Mouse (Mus musculus): ENCODE data around the gene Mylip. TPM values are rescaled to one million over a fixed set of nuclear protein-coding genes. Genes with fewer than 3 reads are reported as not detected.

Gene Mylip
- polyA plus RNA-seq, 1 experiment from 2014 or later = 7.8 TPM

DNA sequence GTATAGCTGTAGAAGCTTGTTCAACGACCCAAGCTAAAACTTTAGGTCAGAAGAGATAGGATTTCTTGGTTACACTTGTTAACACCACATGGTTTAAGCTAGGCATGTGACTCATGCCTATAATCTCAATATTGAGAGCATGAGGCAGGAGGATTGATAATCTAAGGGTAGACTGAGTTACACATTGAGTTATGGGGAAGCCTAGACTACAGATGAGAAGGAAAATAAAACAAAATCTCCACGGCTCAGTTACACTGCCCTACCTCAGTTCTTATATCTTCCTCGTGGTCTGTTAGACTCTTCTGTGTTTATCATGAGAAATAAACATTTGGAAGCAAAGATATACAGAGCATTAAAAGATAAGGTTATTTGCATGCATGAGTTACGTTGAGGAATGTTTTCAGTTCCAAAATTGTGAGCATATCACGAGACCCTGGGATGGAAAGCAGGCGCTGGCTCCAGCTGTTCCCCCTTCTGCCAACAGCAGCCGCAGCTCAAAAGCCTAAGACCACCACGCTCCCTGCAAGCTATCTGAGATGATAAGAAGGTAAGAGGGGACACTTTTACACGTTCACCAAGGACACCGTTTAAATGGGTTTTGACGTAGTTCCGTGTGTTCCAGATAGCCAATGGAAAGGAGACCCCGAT lies 30.7 kb upstream of the Mylip start:
- H3K4me3 ChIP-seq (ENCODE audit: low read depth, low read length) = no peak overlapping the region
- H3K9me3 ChIP-seq (ENCODE audit: control insufficient read depth, low read length) = no peaks in the 10 kb centered on the region
- DNase-seq (ENCODE audit: low spot score) (no peak), ATAC-seq (ENCODE audit: low FRiP score) (no peak)
- 90% methylated on average over 13 of the region's 13 CpGs for WGBS
- H3K36me3 ChIP-seq (ENCODE audit: control insufficient read depth, insufficient read depth, low read length) = no peaks in the 10 kb centered on the region
- H3K9ac ChIP-seq (ENCODE audit: low read depth, low read length) = no peak overlapping the region
- H3K4me1 ChIP-seq (replicated peaks; ENCODE audit: control insufficient read depth, insufficient read depth, low read length) = no peaks in the 10 kb centered on the region
- no peak overlapping the region for H3K4me2 ChIP-seq (replicated peaks; ENCODE audit: low read depth, low read length)
- no peaks in the 10 kb centered on the region for H3K27me3 ChIP-seq (ENCODE audit: control insufficient read depth, insufficient read depth, low read length)
- H3K27ac ChIP-seq (ENCODE audit: low read depth, low read length) = no peak overlapping the region

GRCm38 (mm10) chr13:45365788-45366187 lies 23.8 kb upstream of the Mylip start:
- ATAC-seq (ENCODE audit: low FRiP score) (no peak), DNase-seq (ENCODE audit: low spot score) (no peak)
- Histone ChIP-seq H3K4me2 (replicated peaks; ENCODE audit: low read depth, low read length) (no peak overlapping the region), H3K27me3 (ENCODE audit: control insufficient read depth, insufficient read depth, low read length) (no peaks in the 10 kb centered on the region), H3K36me3 (ENCODE audit: control insufficient read depth, insufficient read depth, low read length) (no peaks in the 10 kb centered on the region), H3K9ac (ENCODE audit: low read depth, low read length) (no peak overlapping the region), H3K4me3 (ENCODE audit: low read depth, low read length) (no peak overlapping the region), H3K9me3 (ENCODE audit: control insufficient read depth, low read length) (no peaks in the 10 kb centered on the region), H3K27ac (ENCODE audit: low read depth, low read length) (no peak overlapping the region), H3K4me1 (replicated peaks; ENCODE audit: control insufficient read depth, insufficient read depth, low read length) (no peaks in the 10 kb centered on the region)
- WGBS = 87% methylated on average over 10 of the region's 10 CpGs

GRCm38 (mm10) chr13:45371673-45372072 lies 17.9 kb upstream of the Mylip start:
- no peaks in the 10 kb centered on the region for H3K9me3 ChIP-seq (ENCODE audit: control insufficient read depth, low read length)
- 76% methylated on average over 2 of the region's 2 CpGs for WGBS
- H3K9ac ChIP-seq (ENCODE audit: low read depth, low read length) = no peak overlapping the region
- H3K27ac ChIP-seq (ENCODE audit: low read depth, low read length) = no peak overlapping the region
- no peaks in the 10 kb centered on the region for H3K4me1 ChIP-seq (replicated peaks; ENCODE audit: control insufficient read depth, insufficient read depth, low read length)
- H3K36me3 ChIP-seq (ENCODE audit: control insufficient read depth, insufficient read depth, low read length) = no peaks in the 10 kb centered on the region
- ATAC-seq (ENCODE audit: low FRiP score) (no peak), DNase-seq (ENCODE audit: low spot score) (no peak)
- H3K4me2 ChIP-seq (replicated peaks; ENCODE audit: low read depth, low read length) = no peak overlapping the region
- no peak overlapping the region for H3K4me3 ChIP-seq (ENCODE audit: low read depth, low read length)
- no peaks in the 10 kb centered on the region for H3K27me3 ChIP-seq (ENCODE audit: control insufficient read depth, insufficient read depth, low read length)

DNA sequence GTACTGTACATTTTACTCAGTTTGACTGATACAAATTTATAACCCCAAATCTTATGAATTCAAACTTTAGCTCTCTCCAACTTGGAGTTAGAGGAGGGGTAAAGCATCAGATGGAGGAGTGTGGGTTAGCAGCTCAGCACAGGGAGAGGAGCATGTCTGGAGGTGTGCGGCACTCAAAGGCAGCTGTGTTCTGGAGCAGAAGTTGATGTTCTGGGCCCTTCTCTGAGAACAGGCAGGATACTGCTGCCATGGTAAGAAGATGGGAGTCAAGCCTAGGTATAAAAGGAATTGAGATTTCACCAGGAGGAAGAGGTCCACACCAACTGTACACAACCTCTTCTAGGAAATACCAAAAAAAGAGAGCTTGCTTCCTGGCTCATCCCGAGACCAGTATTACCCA lies 17.1 kb upstream of the Mylip start:
- WGBS = 95% methylated on average over 2 of the region's 2 CpGs
- ATAC-seq (ENCODE audit: low FRiP score) (no peak), DNase-seq (ENCODE audit: low spot score) (no peak)

GRCm38 (mm10) chr13:45374846-45375245 lies 14.7 kb upstream of the Mylip start:
- 39% methylated on average over 6 of the region's 6 CpGs for WGBS
- Histone ChIP-seq H3K4me3 (ENCODE audit: low read depth, low read length) (no peak overlapping the region), H3K9me3 (ENCODE audit: control insufficient read depth, low read length) (no peaks in the 10 kb centered on the region), H3K4me2 (replicated peaks; ENCODE audit: low read depth, low read length) (no peak overlapping the region), H3K27ac (ENCODE audit: low read depth, low read length) (no peak overlapping the region), H3K36me3 (ENCODE audit: control insufficient read depth, insufficient read depth, low read length) (no peaks in the 10 kb centered on the region), H3K27me3 (ENCODE audit: control insufficient read depth, insufficient read depth, low read length) (no peaks in the 10 kb centered on the region), H3K4me1 (replicated peaks; ENCODE audit: control insufficient read depth, insufficient read depth, low read length) (no peaks in the 10 kb centered on the region), H3K9ac (ENCODE audit: low read depth, low read length) (no peak overlapping the region)
- DNase-seq (ENCODE audit: low spot score) (no peak), ATAC-seq (ENCODE audit: low FRiP score) (no peak)

More for the DNA sequence above, 17.1 kb upstream of the Mylip start:
- no peaks in the 10 kb centered on the region for H3K36me3 ChIP-seq (ENCODE audit: control insufficient read depth, insufficient read depth, low read length)
- H3K4me1 ChIP-seq (replicated peaks; ENCODE audit: control insufficient read depth, insufficient read depth, low read length) = no peaks in the 10 kb centered on the region
- no peaks in the 10 kb centered on the region for H3K27me3 ChIP-seq (ENCODE audit: control insufficient read depth, insufficient read depth, low read length)
- no peak overlapping the region for H3K9ac ChIP-seq (ENCODE audit: low read depth, low read length)
- H3K4me2 ChIP-seq (replicated peaks; ENCODE audit: low read depth, low read length) = no peak overlapping the region
- H3K27ac ChIP-seq (ENCODE audit: low read depth, low read length) = no peak overlapping the region
- no peaks in the 10 kb centered on the region for H3K9me3 ChIP-seq (ENCODE audit: control insufficient read depth, low read length)
- no peak overlapping the region for H3K4me3 ChIP-seq (ENCODE audit: low read depth, low read length)

DNA sequence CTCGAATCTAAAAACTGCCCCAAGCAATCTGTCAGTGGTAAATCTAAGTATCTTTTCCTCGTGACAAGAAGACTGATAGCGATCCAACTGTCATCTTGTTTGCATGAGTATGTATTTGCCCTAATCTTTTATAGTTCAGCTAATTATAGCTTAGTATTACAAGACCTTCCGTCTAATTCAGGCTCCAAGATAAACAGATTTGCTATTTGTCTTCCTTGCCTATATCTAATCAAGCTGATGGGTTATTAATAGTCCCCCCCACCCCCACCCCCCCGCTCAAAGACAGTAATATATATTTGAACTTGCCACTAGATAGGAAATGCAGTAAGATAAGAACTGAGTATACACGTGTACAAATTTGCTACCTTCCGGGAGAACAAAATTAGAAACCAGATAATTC lies 7.3 kb upstream of the Mylip start:
- Histone ChIP-seq H3K36me3 (ENCODE audit: control insufficient read depth, insufficient read depth, low read length) (no peaks in the 10 kb centered on the region), H3K27ac (ENCODE audit: low read depth, low read length) (no peak overlapping the region), H3K4me2 (replicated peaks; ENCODE audit: low read depth, low read length) (no peak overlapping the region), H3K27me3 (ENCODE audit: control insufficient read depth, insufficient read depth, low read length) (no peaks in the 10 kb centered on the region), H3K9me3 (ENCODE audit: control insufficient read depth, low read length) (no peaks in the 10 kb centered on the region), H3K9ac (ENCODE audit: low read depth, low read length) (no peak overlapping the region), H3K4me3 (ENCODE audit: low read depth, low read length) (no peak overlapping the region), H3K4me1 (replicated peaks; ENCODE audit: control insufficient read depth, insufficient read depth, low read length) (no peaks in the 10 kb centered on the region)
- 89% methylated on average over 7 of the region's 7 CpGs for WGBS
- ATAC-seq (ENCODE audit: low FRiP score) (no peak), DNase-seq (ENCODE audit: low spot score) (no peak)

DNA sequence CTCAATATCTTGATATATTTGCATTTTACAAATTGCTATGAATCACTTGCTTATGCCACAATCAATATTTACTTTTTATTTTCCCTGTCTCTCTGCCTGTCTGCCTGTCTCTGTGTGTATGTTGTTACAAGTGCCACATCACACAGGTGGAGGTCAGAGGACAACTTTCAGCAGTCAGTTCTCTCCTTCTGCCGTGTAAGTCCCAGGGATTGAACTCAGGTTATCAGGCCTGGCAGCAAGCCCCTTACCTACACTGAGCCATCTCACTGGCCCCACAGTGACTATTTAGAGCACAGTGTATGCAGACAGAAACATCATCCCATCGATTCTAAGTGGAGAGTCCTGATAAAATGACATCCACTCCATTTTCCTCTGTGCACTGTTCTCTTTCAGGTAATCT lies 4.9 kb upstream of the Mylip start:
- Histone ChIP-seq H3K4me2 (replicated peaks; ENCODE audit: low read depth, low read length) (no peak overlapping the region), H3K36me3 (ENCODE audit: control insufficient read depth, insufficient read depth, low read length) (no peaks in the 10 kb centered on the region), H3K9me3 (ENCODE audit: control insufficient read depth, low read length) (no peaks in the 10 kb centered on the region), H3K4me3 (ENCODE audit: low read depth, low read length) (no peak overlapping the region), H3K4me1 (replicated peaks; ENCODE audit: control insufficient read depth, insufficient read depth, low read length) (0 out of 2 replicates have a peak, but pooled peaks cover 2% of the 10 kb centered on the region), H3K9ac (ENCODE audit: low read depth, low read length) (no peak overlapping the region), H3K27ac (ENCODE audit: low read depth, low read length) (no peak overlapping the region), H3K27me3 (ENCODE audit: control insufficient read depth, insufficient read depth, low read length) (no peaks in the 10 kb centered on the region)
- ATAC-seq (ENCODE audit: low FRiP score) = no peak
- no peak for DNase-seq (ENCODE audit: low spot score)
- WGBS = 90% methylated on average over 2 of the region's 2 CpGs

DNA sequence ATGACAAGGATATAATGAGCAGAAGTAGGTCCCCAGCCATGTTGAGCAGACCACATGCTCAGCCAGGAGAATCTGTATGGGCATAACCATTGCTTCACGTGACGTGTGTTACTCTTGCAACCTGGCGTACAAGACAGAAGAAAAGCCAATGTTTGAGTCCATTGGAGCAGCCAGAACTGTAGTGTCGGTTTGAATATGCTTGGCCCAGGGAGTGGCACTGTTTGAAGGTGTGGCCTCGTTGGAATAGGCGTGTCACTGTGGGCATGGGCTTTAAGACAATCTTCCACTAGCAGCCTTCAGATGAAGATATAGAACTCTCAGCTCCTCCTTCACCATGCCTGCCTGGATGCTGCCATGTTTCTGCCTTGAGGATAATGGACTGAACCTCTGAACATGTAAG lies 4.0 kb upstream of the Mylip start:
- Histone ChIP-seq H3K4me3 (ENCODE audit: low read depth, low read length) (no peak overlapping the region), H3K9ac (ENCODE audit: low read depth, low read length) (no peak overlapping the region), H3K36me3 (ENCODE audit: control insufficient read depth, insufficient read depth, low read length) (no peaks in the 10 kb centered on the region), H3K9me3 (ENCODE audit: control insufficient read depth, low read length) (no peaks in the 10 kb centered on the region), H3K4me1 (replicated peaks; ENCODE audit: control insufficient read depth, insufficient read depth, low read length) (0 out of 2 replicates have a peak, but pooled peaks cover 2% of the 10 kb centered on the region), H3K27me3 (ENCODE audit: control insufficient read depth, insufficient read depth, low read length) (no peaks in the 10 kb centered on the region), H3K27ac (ENCODE audit: low read depth, low read length) (no peak overlapping the region), H3K4me2 (replicated peaks; ENCODE audit: low read depth, low read length) (no peak overlapping the region)
- ATAC-seq (ENCODE audit: low FRiP score) = no peak
- 90% methylated on average over 6 of the region's 6 CpGs for WGBS
- no peak for DNase-seq (ENCODE audit: low spot score)

GRCm38 (mm10) chr13:45386253-45386652 lies 3.3 kb upstream of the Mylip start:
- WGBS = 91% methylated on average over 14 of the region's 14 CpGs

More at GRCm38 (mm10) chr13:45386253-45386652, 3.3 kb upstream of the Mylip start:
- Histone ChIP-seq H3K4me2 (replicated peaks; ENCODE audit: low read depth, low read length) (no peak overlapping the region), H3K9ac (ENCODE audit: low read depth, low read length) (no peak overlapping the region), H3K36me3 (ENCODE audit: control insufficient read depth, insufficient read depth, low read length) (no peaks in the 10 kb centered on the region), H3K27me3 (ENCODE audit: control insufficient read depth, insufficient read depth, low read length) (no peaks in the 10 kb centered on the region), H3K9me3 (ENCODE audit: control insufficient read depth, low read length) (no peaks in the 10 kb centered on the region), H3K4me3 (ENCODE audit: low read depth, low read length) (no peak overlapping the region), H3K4me1 (replicated peaks; ENCODE audit: control insufficient read depth, insufficient read depth, low read length) (0 out of 2 replicates have a peak, but pooled peaks cover 2% of the 10 kb centered on the region), H3K27ac (ENCODE audit: low read depth, low read length) (no peak overlapping the region)
- DNase-seq (ENCODE audit: low spot score) = no peak
- ATAC-seq (ENCODE audit: low FRiP score) = no peak
